Mouse (Mus musculus): ENCODE measurements at regions not wholly inside any gene's neighbourhood (a gene's known extent, or its start where the extent isn't known, plus 50 kb on each side); places are given as distances from the start of the nearest gene placed in this dataset.

- H3K36me3 ChIP-seq (ENCODE audit: insufficient read depth, low read length): no peaks in the 10 kb centered on the region
- no peak for ATAC-seq
- no peak overlapping the region for H3K4me3 ChIP-seq (ENCODE audit: low read depth, low read length)
- H3K4me1 ChIP-seq (ENCODE audit: insufficient read depth, low read depth, low read length): no peaks in the 10 kb centered on the region
- no peak overlapping the region for H3K27ac ChIP-seq (ENCODE audit: low read length)
- no peak overlapping the region for H3K4me2 ChIP-seq (replicated peaks; ENCODE audit: low read depth, low read length)
- no peak overlapping the region for H3K9ac ChIP-seq (replicated peaks; ENCODE audit: low read depth)
- H3K27me3 ChIP-seq (replicated peaks; ENCODE audit: insufficient read depth, low read length): no peaks in the 10 kb centered on the region
- H3K9me3 ChIP-seq (ENCODE audit: low read length): no peaks in the 10 kb centered on the region
- WGBS: 73% methylated on average over 1 of the region's 1 CpGs
- DNase-seq (ENCODE audit: low spot score): no peak
- no peak for TF ChIP-seq CTCF (IDR thresholded peaks at IDR 0.05)
These were observed 318.1 kb downstream of the Grb14 start for GRCm38 (mm10) chr2:64706646-64707177.

DNA sequence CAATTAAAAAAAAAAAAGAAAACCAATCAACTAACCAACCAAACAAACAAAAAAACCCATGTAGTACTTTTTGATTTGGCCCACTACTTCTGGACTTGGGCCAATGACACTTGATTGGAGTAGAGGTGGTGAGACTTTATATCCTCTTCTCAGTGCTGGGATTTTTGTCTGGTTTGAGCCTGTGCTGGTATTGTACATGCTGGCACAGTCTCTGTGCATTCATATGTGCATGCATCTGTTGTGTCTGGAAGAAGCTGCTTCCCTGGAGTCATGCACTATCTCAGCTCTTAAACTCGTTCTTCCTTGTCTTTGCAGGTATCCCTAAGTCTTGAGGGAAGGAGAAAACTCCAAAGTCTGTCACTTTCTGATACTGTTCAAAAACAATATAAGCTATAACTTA, 328.8 kb downstream of the Grb14 start:
- ATAC-seq (no peak), DNase-seq (ENCODE audit: low spot score) (no peak)
- WGBS: 57% methylated on average over 1 of the region's 1 CpGs
- no peaks in the 10 kb centered on the region for H3K36me3 ChIP-seq (ENCODE audit: insufficient read depth, low read length)
- H3K4me3 ChIP-seq (ENCODE audit: low read depth, low read length): no peak overlapping the region
- H3K9me3 ChIP-seq (ENCODE audit: low read length): no peaks in the 10 kb centered on the region
- H3K9ac ChIP-seq (replicated peaks; ENCODE audit: low read depth): no peak overlapping the region
- TF ChIP-seq CTCF (IDR thresholded peaks at IDR 0.05) (no peak), EP300 (IDR thresholded peaks at IDR 0.05) (no peak)
- H3K27me3 ChIP-seq (replicated peaks; ENCODE audit: insufficient read depth, low read length): no peaks in the 10 kb centered on the region
- no peaks in the 10 kb centered on the region for H3K4me1 ChIP-seq (ENCODE audit: insufficient read depth, low read depth, low read length)
- H3K27ac ChIP-seq (ENCODE audit: low read length): no peak overlapping the region
- no peak overlapping the region for H3K4me2 ChIP-seq (replicated peaks; ENCODE audit: low read depth, low read length)

DNA sequence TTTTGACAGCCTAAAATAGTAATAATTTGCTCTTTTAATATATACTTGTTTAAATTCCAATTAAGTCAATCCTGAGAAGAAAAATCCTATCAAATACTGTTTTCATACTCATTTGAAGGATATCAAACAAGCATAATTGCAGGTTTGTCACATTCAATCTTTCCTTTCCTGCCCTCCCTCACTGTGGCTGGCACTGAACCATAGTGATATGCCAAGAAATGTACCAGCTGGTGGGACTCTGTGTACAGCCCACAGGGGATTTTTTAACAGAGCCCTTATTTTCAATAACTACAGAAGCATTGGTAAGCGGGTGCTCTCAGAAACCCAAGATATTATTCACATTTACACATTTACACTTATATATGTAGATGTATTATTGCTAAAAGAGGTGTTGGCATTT, 333.3 kb downstream of the Grb14 start:
- ATAC-seq (no peak), DNase-seq (ENCODE audit: low spot score) (no peak)
- Histone ChIP-seq H3K4me2 (replicated peaks; ENCODE audit: low read depth, low read length) (no peak overlapping the region), H3K4me3 (ENCODE audit: low read depth, low read length) (no peak overlapping the region), H3K4me1 (ENCODE audit: insufficient read depth, low read depth, low read length) (no peaks in the 10 kb centered on the region), H3K36me3 (ENCODE audit: insufficient read depth, low read length) (no peaks in the 10 kb centered on the region), H3K27me3 (replicated peaks; ENCODE audit: insufficient read depth, low read length) (no peaks in the 10 kb centered on the region), H3K9me3 (ENCODE audit: low read length) (no peaks in the 10 kb centered on the region), H3K27ac (ENCODE audit: low read length) (no peak overlapping the region), H3K9ac (replicated peaks; ENCODE audit: low read depth) (no peak overlapping the region)
- 80% methylated on average over 1 of the region's 1 CpGs for WGBS
- TF ChIP-seq EP300 (IDR thresholded peaks at IDR 0.05) (no peak), CTCF (IDR thresholded peaks at IDR 0.05) (no peak)

DNA sequence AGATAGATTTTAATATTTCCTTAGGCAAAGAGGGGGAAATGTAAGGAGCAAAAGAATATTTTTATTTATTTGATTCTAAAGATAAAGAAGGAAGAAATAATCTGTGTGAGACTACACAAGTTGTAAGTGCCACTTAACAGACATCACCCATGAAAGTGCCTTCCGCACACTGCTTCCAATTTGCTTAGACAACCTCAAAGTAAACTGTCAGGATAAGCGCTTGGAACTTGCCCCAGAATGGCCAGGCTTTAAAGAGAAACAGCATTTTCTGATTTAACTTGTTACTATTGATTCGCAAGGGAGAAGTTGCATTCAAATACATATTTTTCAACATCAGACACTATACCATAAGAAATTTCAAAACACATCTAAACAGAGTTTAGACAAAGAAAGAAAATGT, 333.8 kb downstream of the Grb14 start:
- WGBS: 59% methylated on average over 3 of the region's 3 CpGs
- Histone ChIP-seq H3K4me1 (ENCODE audit: insufficient read depth, low read depth, low read length) (no peaks in the 10 kb centered on the region), H3K4me2 (replicated peaks; ENCODE audit: low read depth, low read length) (no peak overlapping the region), H3K9ac (replicated peaks; ENCODE audit: low read depth) (no peak overlapping the region), H3K9me3 (ENCODE audit: low read length) (no peaks in the 10 kb centered on the region), H3K36me3 (ENCODE audit: insufficient read depth, low read length) (no peaks in the 10 kb centered on the region), H3K27ac (ENCODE audit: low read length) (no peak overlapping the region), H3K27me3 (replicated peaks; ENCODE audit: insufficient read depth, low read length) (no peaks in the 10 kb centered on the region), H3K4me3 (ENCODE audit: low read depth, low read length) (no peak overlapping the region)
- TF ChIP-seq EP300 (IDR thresholded peaks at IDR 0.05): no peak
- TF ChIP-seq CTCF (IDR thresholded peaks at IDR 0.05): no peak
- ATAC-seq: no peak
- DNase-seq (ENCODE audit: low spot score): no peak

- DNase-seq (ENCODE audit: low spot score): no peak
These were observed 338.0 kb downstream of the Grb14 start for GRCm38 (mm10) chr2:64686781-64687180.

DNA sequence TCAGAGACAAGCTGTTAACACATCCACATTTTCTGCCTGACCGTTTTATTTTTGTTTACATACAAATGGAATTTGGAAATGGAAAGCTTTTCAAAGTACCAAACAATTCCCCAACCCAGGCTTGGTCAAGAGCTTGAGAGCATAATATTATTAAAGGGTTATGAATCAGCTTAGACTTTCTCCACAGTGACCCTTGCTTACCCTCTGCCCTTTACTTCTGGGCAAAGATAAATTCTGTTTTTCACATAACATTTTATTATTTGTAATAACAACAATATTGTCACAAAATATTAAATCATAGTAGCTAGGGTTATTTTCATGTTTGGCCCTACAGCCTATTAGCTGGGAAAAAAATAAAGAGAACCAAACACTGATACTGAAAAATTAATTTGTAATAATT, 375.2 kb downstream of the Grb14 start:
- no peak for DNase-seq (ENCODE audit: low spot score)

More at GRCm38 (mm10) chr2:64686781-64687180, 338.0 kb downstream of the Grb14 start:
- H3K4me3 ChIP-seq (ENCODE audit: low read depth, low read length): no peak overlapping the region
- ATAC-seq: no peak
- H3K27me3 ChIP-seq (replicated peaks; ENCODE audit: insufficient read depth, low read length): no peaks in the 10 kb centered on the region
- no peak for TF ChIP-seq EP300 (IDR thresholded peaks at IDR 0.05)
- no peak for TF ChIP-seq CTCF (IDR thresholded peaks at IDR 0.05)
- H3K9ac ChIP-seq (replicated peaks; ENCODE audit: low read depth): no peak overlapping the region
- H3K36me3 ChIP-seq (ENCODE audit: insufficient read depth, low read length): no peaks in the 10 kb centered on the region
- H3K9me3 ChIP-seq (ENCODE audit: low read length): no peaks in the 10 kb centered on the region
- H3K4me2 ChIP-seq (replicated peaks; ENCODE audit: low read depth, low read length): no peak overlapping the region
- no peak overlapping the region for H3K27ac ChIP-seq (ENCODE audit: low read length)
- H3K4me1 ChIP-seq (ENCODE audit: insufficient read depth, low read depth, low read length): no peaks in the 10 kb centered on the region
- WGBS: 83% methylated on average over 8 of the region's 8 CpGs

GRCm38 (mm10) chr2:64616931-64617330, 407.9 kb downstream of the Grb14 start:
- H3K9me3 ChIP-seq (ENCODE audit: low read length): no peaks in the 10 kb centered on the region
- no peak for DNase-seq (ENCODE audit: low spot score)
- TF ChIP-seq CTCF (IDR thresholded peaks at IDR 0.05) (no peak), EP300 (IDR thresholded peaks at IDR 0.05) (no peak)
- no peaks in the 10 kb centered on the region for H3K27me3 ChIP-seq (replicated peaks; ENCODE audit: insufficient read depth, low read length)
- H3K9ac ChIP-seq (replicated peaks; ENCODE audit: low read depth): no peak overlapping the region
- no peak overlapping the region for H3K4me2 ChIP-seq (replicated peaks; ENCODE audit: low read depth, low read length)
- WGBS: 79% methylated on average over 2 of the region's 2 CpGs
- no peak for ATAC-seq
- H3K4me3 ChIP-seq (ENCODE audit: low read depth, low read length): no peak overlapping the region
- no peak overlapping the region for H3K27ac ChIP-seq (ENCODE audit: low read length)
- H3K36me3 ChIP-seq (ENCODE audit: insufficient read depth, low read length): no peaks in the 10 kb centered on the region
- no peaks in the 10 kb centered on the region for H3K4me1 ChIP-seq (ENCODE audit: insufficient read depth, low read depth, low read length)

More for the DNA sequence above, 375.2 kb downstream of the Grb14 start:
- no peak overlapping the region for H3K4me3 ChIP-seq (ENCODE audit: low read depth, low read length)
- H3K4me1 ChIP-seq (ENCODE audit: insufficient read depth, low read depth, low read length): no peaks in the 10 kb centered on the region
- H3K27ac ChIP-seq (ENCODE audit: low read length): no peak overlapping the region
- WGBS: 45% methylated on average over 1 of the region's 1 CpGs
- TF ChIP-seq CTCF (IDR thresholded peaks at IDR 0.05) (no peak), EP300 (IDR thresholded peaks at IDR 0.05) (no peak)
- H3K36me3 ChIP-seq (ENCODE audit: insufficient read depth, low read length): no peaks in the 10 kb centered on the region
- H3K9me3 ChIP-seq (ENCODE audit: low read length): no peaks in the 10 kb centered on the region
- ATAC-seq: no peak
- H3K4me2 ChIP-seq (replicated peaks; ENCODE audit: low read depth, low read length): no peak overlapping the region
- H3K27me3 ChIP-seq (replicated peaks; ENCODE audit: insufficient read depth, low read length): no peaks in the 10 kb centered on the region
- H3K9ac ChIP-seq (replicated peaks; ENCODE audit: low read depth): no peak overlapping the region
